Mouse (Mus musculus) stomach, embryonic 16.5 days (tissue): ENCODE measurements around the gene Olfr332. TPM values are rescaled to one million over a fixed set of nuclear protein-coding genes. Genes with fewer than 3 reads are reported as not detected.
"Not testable (repeated sequence)": the region's sequence is repeated elsewhere in the genome, so short reads cannot be mapped to it uniquely, and the experiment has no call there.

Experiments
- ATAC-seq: fragments of 200-750 bp; cut with Nextera tagmentation; 2 replicates; pipeline ENCODE4 v1.8.0; 2017; ENCODE audit warnings: moderate number of reproducible peaks, moderate TSS enrichment; ENCODE audit not compliant: insufficient read depth, low FRiP score
- H3K27ac ChIP-seq: fragments of 300-500 bp; sonication (generic); 2 replicates; pipeline ENCODE4 v1.5.1; 2014; ENCODE audit warnings: low read length
- H3K27me3 ChIP-seq: fragments of 300-500 bp; sonication (generic); 2 replicates; pipeline ENCODE4 v1.6.1; 2014; ENCODE audit warnings: low read length, control low read depth, mixed read lengths; ENCODE audit not compliant: control insufficient read depth, insufficient read depth
- H3K36me3 ChIP-seq: fragments of 300-500 bp; sonication (generic); 2 replicates; pipeline ENCODE4 v1.6.1; 2014; ENCODE audit warnings: low read length; ENCODE audit not compliant: control insufficient read depth, insufficient read depth
- H3K4me1 ChIP-seq: fragments of 300-500 bp; sonication (generic); 2 replicates; pipeline ENCODE4 v1.6.1; 2014; ENCODE audit warnings: low read length, control low read depth, mixed read lengths; ENCODE audit not compliant: control insufficient read depth, insufficient read depth
- H3K4me2 ChIP-seq: fragments of 300-500 bp; sonication (generic); 2 replicates; pipeline ENCODE4 v1.6.1; 2014; ENCODE audit warnings: low read depth, low read length, mixed read lengths
- H3K4me3 ChIP-seq: fragments of 300-500 bp; sonication (generic); replicated peaks from 2 replicates; pipeline ENCODE4 v1.5.1; 2014; ENCODE audit warnings: mild to moderate bottlenecking, low read length
- H3K9ac ChIP-seq: fragments of 300-500 bp; sonication (generic); 2 replicates; pipeline ENCODE4 v1.6.1; 2014; ENCODE audit warnings: low read length
- H3K9me3 ChIP-seq: fragments of 300-500 bp; sonication (generic); replicated peaks from 2 replicates; pipeline ENCODE4 v1.6.1; 2016; ENCODE audit warnings: low read length, control low read depth; ENCODE audit not compliant: control insufficient read depth
- WGBS: fragments of 180-500 bp; shearing (Covaris S2); extraction: QIAGEN DNeasy Blood & Tissue Kit; methylation state at CpG from one replicate; pipeline ENCODE4 v1.1.7; 2014; 5-methylcytosine and 5-hydroxymethylcytosine counted together
- polyA plus RNA-seq: library from polyadenylated mRNA; unstranded; fragments of >200 nt; fragmentation: Nextera tagmentation; extraction: Ambion mirVana; gene quantifications from 2 replicates; pipeline ENCODE4 v1.2.1, GENCODE M21; 2015

Gene Olfr332
- not detected in 2 replicates for polyA plus RNA-seq

DNA sequence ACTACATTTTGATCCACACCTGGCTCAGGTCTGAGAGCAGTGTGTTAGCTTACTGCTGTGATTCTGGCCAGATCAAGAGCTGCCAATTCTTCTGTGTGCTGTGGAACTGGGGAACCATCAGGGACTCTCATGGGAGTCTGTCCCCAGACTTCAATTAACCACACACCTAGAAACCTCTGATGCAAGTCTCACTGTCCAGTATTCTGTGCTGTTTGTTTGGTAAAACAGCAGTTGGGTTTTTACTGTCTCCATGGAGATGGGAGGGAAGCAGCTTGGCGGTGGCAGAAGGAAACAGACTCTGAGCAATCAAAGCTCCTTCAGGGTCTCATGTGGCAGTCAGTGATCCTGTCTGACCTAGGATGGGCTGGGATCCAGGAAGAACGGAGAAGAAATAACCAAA is at the start of gene Olfr332:
Olfr332 (minus strand) TSS at position 101 of the 400 bp plus-strand sequence.
- 70% methylated on average over 2 of the region's 2 CpGs for WGBS
- no peak for ATAC-seq
- H3K9ac ChIP-seq, result no peak within 1 kb of the TSS

DNA sequence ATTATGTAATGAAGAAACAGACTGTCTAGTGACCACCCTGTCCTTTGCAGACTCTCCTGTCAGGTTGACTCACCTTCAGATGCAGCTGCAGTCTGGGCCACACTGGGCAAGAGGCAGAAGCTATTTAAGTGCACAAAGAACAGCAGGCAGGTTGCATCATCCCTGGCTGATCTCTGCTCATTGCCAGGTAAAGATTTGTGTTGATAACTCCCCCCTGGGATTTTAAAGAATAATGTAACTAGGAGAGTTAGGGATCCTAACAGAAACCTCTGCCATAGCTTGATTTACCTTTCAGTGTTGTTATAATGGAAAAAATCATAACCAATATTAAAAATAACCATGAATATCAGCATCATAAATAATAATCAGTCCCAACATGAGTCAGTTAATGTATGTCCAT is 42.4 kb upstream of the Olfr332 start, which contains the start of gene Olfr330:
Olfr330 (minus strand) TSS at position 101 of the 400 bp plus-strand sequence.
- H3K4me3 ChIP-seq, H3K36me3 ChIP-seq, H3K4me2 ChIP-seq, ATAC-seq, H3K27me3 ChIP-seq, H3K4me1 ChIP-seq, H3K27ac ChIP-seq, H3K9ac ChIP-seq, H3K9me3 ChIP-seq: not testable (repeated sequence)

More for the DNA sequence above, at the start of gene Olfr332:
- no peaks in the 10 kb centered on the region for H3K36me3 ChIP-seq
- H3K9me3 ChIP-seq, result no peaks in the 10 kb centered on the region
- no peaks in the 10 kb centered on the region for H3K4me1 ChIP-seq
- H3K4me3 ChIP-seq, result no peak within 1 kb of the TSS
- no peak within 1 kb of the TSS for H3K4me2 ChIP-seq
- H3K27ac ChIP-seq, result no peak within 1 kb of the TSS
- no peaks in the 10 kb centered on the region for H3K27me3 ChIP-seq

DNA sequence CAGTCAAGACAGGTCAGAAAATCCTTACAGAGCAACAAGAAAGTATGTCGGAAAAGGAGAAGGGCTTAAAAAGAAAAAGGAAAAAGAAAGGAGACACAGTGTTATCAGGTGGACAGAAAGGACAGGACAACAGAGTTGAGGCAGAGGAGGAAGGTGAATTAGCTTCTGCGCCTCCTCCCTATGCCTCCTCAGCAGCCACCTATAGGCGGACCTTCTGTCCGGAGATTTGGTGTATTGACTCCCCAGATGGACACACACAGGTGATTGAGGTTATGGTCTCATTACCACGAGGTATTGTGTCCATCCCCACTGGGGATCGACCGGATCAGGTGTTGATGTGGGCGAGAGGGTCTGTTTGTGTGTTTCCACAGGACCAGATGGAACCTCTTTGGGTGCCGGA is 27.4 kb upstream of the Olfr332 start:
- not testable (repeated sequence) for H3K4me3 ChIP-seq, H3K36me3 ChIP-seq, H3K4me2 ChIP-seq, H3K27me3 ChIP-seq, H3K9ac ChIP-seq, ATAC-seq, H3K4me1 ChIP-seq, H3K9me3 ChIP-seq, H3K27ac ChIP-seq
- 91% methylated on average over 7 of the region's 9 CpGs for WGBS

DNA sequence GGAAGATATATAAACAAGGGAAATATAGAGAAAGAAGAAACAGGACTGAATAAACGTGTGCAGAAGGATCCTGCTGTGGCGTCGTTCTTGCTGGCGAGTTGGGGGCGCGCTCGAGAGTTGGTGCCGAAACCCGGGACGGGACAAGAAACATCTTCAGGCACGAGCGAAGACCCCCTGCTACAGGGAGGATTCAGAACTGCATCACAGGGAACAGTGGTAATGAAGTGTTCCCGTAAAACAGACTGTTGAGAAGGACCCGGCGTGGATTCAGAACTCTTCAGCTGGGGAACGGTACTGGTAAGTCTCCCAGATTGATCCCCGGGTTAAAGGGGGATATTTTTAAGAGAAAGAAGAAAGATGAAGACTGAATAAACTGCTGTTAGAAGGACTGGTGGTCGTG is 26.6 kb upstream of the Olfr332 start:
- 96% methylated on average over 17 of the region's 18 CpGs for WGBS
- not testable (repeated sequence) for ATAC-seq, H3K9me3 ChIP-seq

DNA sequence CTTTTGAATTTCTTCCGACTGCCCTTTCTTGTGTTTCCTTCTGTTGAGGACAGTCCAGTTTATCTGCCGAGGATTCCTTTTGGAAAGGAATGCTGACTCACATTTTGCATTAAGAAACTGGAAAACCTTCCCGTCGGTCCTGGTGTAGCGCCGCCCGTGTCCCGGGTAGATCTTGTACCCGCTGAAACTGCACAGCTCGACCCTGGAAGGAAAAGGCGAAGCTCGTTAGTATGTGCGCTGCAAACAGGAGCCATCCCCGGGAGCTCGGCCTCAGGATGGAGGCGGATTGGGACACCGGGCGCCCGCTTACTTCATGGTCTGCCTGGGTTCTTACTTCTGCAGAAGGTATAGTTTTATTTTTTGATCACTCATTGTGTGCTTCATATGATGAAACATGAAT is 16.7 kb upstream of the Olfr332 start:
- not testable (repeated sequence) for ATAC-seq, H3K4me3 ChIP-seq, H3K4me2 ChIP-seq, H3K9me3 ChIP-seq, H3K27me3 ChIP-seq, H3K27ac ChIP-seq, H3K4me1 ChIP-seq, H3K36me3 ChIP-seq, H3K9ac ChIP-seq
- WGBS, result 85% methylated on average over 19 of the region's 19 CpGs

More for the DNA sequence above, 26.6 kb upstream of the Olfr332 start:
- not testable (repeated sequence) for H3K9ac ChIP-seq, H3K4me1 ChIP-seq, H3K27ac ChIP-seq, H3K4me3 ChIP-seq, H3K27me3 ChIP-seq, H3K4me2 ChIP-seq, H3K36me3 ChIP-seq

DNA sequence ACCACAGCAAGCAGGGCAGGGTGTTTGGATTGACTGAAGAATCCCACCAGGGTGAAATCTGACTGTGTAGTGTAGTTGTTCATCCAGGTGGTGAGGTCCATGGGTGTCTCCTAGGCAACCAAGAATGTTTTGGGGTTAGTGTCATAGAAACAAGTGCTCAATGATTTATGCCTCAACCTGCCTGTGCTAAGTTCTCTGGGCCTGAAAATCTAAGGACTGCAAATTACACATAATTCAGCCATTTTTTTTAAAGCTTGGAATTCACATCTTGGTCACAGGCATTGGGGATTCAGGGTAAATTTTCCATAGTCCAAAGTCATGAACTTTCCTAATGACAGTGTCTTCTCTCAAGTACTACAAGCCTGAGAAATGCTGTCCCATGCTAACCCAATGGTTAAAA is 10.1 kb upstream of the Olfr332 start, which contains the start of gene Olfr331:
Olfr331 (minus strand) TSS at position 101 of the 400 bp plus-strand sequence.
- ATAC-seq, H3K4me2 ChIP-seq, H3K36me3 ChIP-seq, H3K4me3 ChIP-seq, H3K9me3 ChIP-seq, H3K27me3 ChIP-seq, H3K27ac ChIP-seq, H3K4me1 ChIP-seq, H3K9ac ChIP-seq: not testable (repeated sequence)

DNA sequence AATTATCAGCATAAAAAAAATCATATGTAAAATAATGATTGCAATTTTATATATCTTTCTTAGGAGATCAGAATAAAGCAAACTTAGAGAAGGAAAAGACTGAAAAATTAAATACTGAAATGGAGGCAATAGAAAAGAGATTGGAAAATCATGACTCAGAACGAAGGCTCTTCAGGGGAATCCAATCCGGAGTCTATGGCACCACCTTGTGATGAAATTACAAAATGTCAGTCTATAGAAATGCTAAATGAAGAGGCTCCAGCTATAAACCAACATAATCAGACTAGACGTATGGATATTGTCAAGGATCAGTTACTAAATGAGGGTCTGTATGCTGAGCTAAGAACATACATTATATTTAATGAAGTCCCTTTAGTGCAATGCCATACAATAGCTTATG is 6.9 kb upstream of the Olfr332 start:
- Histone ChIP-seq H3K27me3 (no peaks in the 10 kb centered on the region), H3K4me2 (no peak overlapping the region), H3K27ac (no peak overlapping the region), H3K4me1 (no peaks in the 10 kb centered on the region), H3K4me3 (no peak overlapping the region), H3K9me3 (no peaks in the 10 kb centered on the region), H3K36me3 (no peaks in the 10 kb centered on the region), H3K9ac (no peak overlapping the region)
- WGBS, result 34% methylated on average over 3 of the region's 3 CpGs
- ATAC-seq, result no peak

DNA sequence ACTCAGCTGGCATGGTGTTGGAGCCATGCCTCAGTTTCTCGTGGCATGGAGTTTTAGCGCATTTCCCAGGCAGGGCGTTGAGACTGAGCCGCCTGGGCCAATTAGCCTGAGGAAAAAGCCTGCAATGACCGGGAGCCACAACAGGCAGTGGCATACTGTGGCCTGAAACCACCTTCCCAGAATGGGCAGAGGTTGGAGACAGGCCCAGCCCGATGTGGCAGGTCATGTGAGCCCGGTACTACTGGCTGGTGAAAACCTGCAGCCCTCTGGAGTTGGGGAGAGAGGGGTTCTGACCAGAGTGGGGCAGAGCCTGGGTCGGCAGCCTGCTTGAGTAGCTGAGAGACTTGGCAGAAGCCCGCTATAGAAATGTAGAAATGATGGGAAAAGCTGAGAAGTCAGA is 6.4 kb upstream of the Olfr332 start:
- Histone ChIP-seq H3K36me3 (no peaks in the 10 kb centered on the region), H3K4me2 (no peak overlapping the region), H3K9ac (no peak overlapping the region), H3K27me3 (no peaks in the 10 kb centered on the region), H3K4me1 (no peaks in the 10 kb centered on the region), H3K9me3 (no peaks in the 10 kb centered on the region), H3K4me3 (no peak overlapping the region), H3K27ac (no peak overlapping the region)
- ATAC-seq, result no peak
- 82% methylated on average over 9 of the region's 9 CpGs for WGBS

DNA sequence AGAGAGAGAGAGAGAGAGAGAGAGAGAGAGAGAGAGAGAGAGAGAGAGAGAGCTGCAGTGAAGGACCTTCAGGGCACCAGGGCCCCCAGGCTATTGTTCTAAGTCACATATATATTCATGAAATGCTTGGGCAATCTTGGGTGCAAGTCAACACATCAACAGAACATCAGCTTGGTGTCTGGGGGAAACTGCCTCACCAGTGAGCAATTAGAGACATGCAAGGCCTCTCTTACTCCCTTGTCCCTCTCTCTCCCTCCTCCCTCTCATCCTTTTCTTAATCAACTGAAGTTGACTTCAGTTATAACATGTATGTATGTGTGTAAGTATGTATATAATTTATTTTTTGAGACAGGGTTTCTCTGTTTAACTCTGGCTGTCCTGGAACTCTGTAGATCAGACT is 30.2 kb downstream of the Olfr332 start, which contains the start of gene Olfr30:
Olfr30 (minus strand) TSS at position 101 of the 400 bp plus-strand sequence.
- no peaks in the 10 kb centered on the region for H3K4me1 ChIP-seq
- H3K4me3 ChIP-seq, result no peak within 1 kb of the TSS
- no peaks in the 10 kb centered on the region for H3K9me3 ChIP-seq
- H3K27me3 ChIP-seq, result no peaks in the 10 kb centered on the region
- no peak for ATAC-seq
- no peak within 1 kb of the TSS for H3K4me2 ChIP-seq
- H3K9ac ChIP-seq, result no peak within 1 kb of the TSS
- H3K36me3 ChIP-seq, result no peaks in the 10 kb centered on the region
- H3K27ac ChIP-seq, result no peak within 1 kb of the TSS

DNA sequence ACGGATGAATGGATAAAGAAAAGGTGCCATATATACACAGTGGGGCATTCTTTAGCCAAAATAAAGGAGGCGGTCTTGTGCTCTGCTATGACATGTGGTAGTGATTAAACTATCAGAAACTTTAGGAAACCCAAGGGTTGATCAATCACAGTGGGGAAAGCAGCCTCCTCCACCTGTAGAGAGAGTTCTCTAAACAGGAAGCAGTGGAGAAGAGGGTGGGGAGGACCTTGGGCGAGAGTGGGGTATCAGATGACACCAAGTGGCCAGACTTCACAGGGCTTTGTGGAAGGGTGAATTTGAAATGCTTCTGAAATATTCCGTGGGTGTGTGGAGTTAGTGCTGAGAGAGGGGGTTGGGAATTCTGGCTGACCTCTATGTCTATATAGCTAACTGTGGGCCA is 38.8 kb downstream of the Olfr332 start:
- ATAC-seq, result no peak
- Histone ChIP-seq H3K27ac (no peak overlapping the region), H3K27me3 (no peaks in the 10 kb centered on the region), H3K9ac (no peak overlapping the region), H3K36me3 (no peaks in the 10 kb centered on the region), H3K9me3 (no peaks in the 10 kb centered on the region), H3K4me3 (no peak overlapping the region), H3K4me2 (no peak overlapping the region), H3K4me1 (no peaks in the 10 kb centered on the region)
- 43% methylated on average over 4 of the region's 4 CpGs for WGBS
